ENCODE assay signal across 13 mouse cellular contexts in the genomic region with DNA sequence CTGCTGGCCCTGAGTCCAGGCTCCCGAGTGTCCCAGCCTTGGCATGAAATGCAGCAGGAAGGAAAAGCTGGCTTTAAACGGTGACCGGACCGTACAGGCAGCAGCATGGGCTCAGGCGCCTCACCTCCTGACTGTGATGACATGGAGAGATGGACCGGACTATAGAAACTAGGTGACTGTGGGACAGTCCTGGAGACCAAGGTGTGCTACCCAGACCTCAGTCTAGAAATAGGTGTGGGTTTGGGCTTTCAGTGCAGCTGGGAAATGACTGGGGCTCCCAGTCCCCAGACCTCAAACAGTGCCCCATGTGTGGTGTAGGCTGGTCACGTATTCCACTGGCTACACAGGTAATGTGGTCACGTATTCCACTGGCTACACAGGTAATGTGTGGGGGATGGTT. TPM values are rescaled to one million over a fixed set of nuclear protein-coding genes. Genes with fewer than 3 reads are reported as not detected.
DNase-seq lines count a peak whose midpoint lies in the region; ATAC-seq and TF ChIP-seq lines count a peak whose summit lies in the region.
"Had no signal": no experiment of that assay in that cellular context is flagged by ENCODE, and none has a peak within 500 bp of the region (broad histone marks: within the 10 kb centered on the region; RNA-seq: fewer than 3 reads in every experiment).

No protein-coding gene starts in this region.

- peaks cover 35% of the 10 kb centered on the region for H3K4me1 ChIP-seq in hindbrain, embryonic 13.5 days (replicated peaks)
- peaks cover 3% of the 10 kb centered on the region; the same call in 1 of the 2 replicates for H3K4me1 ChIP-seq in hindbrain, embryonic 14.5 days (replicated peaks; ENCODE audit: control insufficient read depth, insufficient read depth, low read length)
- H3K4me1 ChIP-seq in midbrain, embryonic 11.5 days (ENCODE audit: control insufficient read depth, insufficient read depth, low read length): no peaks in the 10 kb centered on the region
- peaks cover 30% of the 10 kb centered on the region for H3K4me1 ChIP-seq in midbrain, embryonic 13.5 days (replicated peaks)
- H3K4me1 ChIP-seq in limb, embryonic 13.5 days: peaks cover 35% of the 10 kb centered on the region
- no peaks in the 10 kb centered on the region for H3K4me1 ChIP-seq in small intestine, adult 2 months (ENCODE audit: control insufficient read depth, insufficient read depth, insufficient read length, low read length)

- 89% methylated on average over 8 of the region's 8 CpGs for WGBS in hindbrain, embryonic 13.5 days
- WGBS in hindbrain, embryonic 14.5 days: 84% methylated on average over 8 of the region's 8 CpGs
- 84% methylated on average over 8 of the region's 8 CpGs for WGBS in midbrain, embryonic 11.5 days
- WGBS in midbrain, embryonic 13.5 days: 89% methylated on average over 8 of the region's 8 CpGs
- WGBS in limb, embryonic 13.5 days: 80% methylated on average over 8 of the region's 8 CpGs
- WGBS in small intestine, adult 2 months: 83% methylated on average over 8 of the region's 8 CpGs

- peaks cover 85% of the 10 kb centered on the region for H3K36me3 ChIP-seq in hindbrain, embryonic 13.5 days
- H3K36me3 ChIP-seq in hindbrain, embryonic 14.5 days (replicated peaks; ENCODE audit: control insufficient read depth, insufficient read depth): peaks cover 92% of the 10 kb centered on the region
- H3K36me3 ChIP-seq in midbrain, embryonic 11.5 days (ENCODE audit: control insufficient read depth, insufficient read depth, low read length): peaks cover 19% of the 10 kb centered on the region
- peaks cover 84% of the 10 kb centered on the region for H3K36me3 ChIP-seq in midbrain, embryonic 13.5 days
- H3K36me3 ChIP-seq in limb, embryonic 13.5 days: peaks cover 74% of the 10 kb centered on the region
- peaks cover 43% of the 10 kb centered on the region for H3K36me3 ChIP-seq in small intestine, adult 2 months (ENCODE audit: control insufficient read depth, insufficient read depth, low read length)

- TF ChIP-seq POLR2A in small intestine, adult 2 months (IDR thresholded peaks at IDR 0.05; ENCODE audit: low read depth, low read length): no peak

- no peaks in the 10 kb centered on the region for H3K9me3 ChIP-seq in hindbrain, embryonic 13.5 days
- no peaks in the 10 kb centered on the region for H3K9me3 ChIP-seq in hindbrain, embryonic 14.5 days (ENCODE audit: control insufficient read depth, low read length)
- no peaks in the 10 kb centered on the region for H3K9me3 ChIP-seq in midbrain, embryonic 11.5 days (ENCODE audit: control insufficient read depth, low read length)
- no peaks in the 10 kb centered on the region for H3K9me3 ChIP-seq in midbrain, embryonic 13.5 days
- no peaks in the 10 kb centered on the region for H3K9me3 ChIP-seq in limb, embryonic 13.5 days

- no peak for TF ChIP-seq CTCF in small intestine, adult 2 months (IDR thresholded peaks at IDR 0.05; ENCODE audit: extremely low read depth, insufficient read length, insufficient replicate concordance, low read depth, low read length)

- no peak overlapping the region for H3K4me2 ChIP-seq in hindbrain, embryonic 13.5 days
- H3K4me2 ChIP-seq in hindbrain, embryonic 14.5 days (replicated peaks): no peak overlapping the region
- H3K4me2 ChIP-seq in midbrain, embryonic 11.5 days: no peak overlapping the region
- H3K4me2 ChIP-seq in midbrain, embryonic 13.5 days (replicated peaks): no peak overlapping the region
- H3K4me2 ChIP-seq in limb, embryonic 13.5 days (replicated peaks): no peak overlapping the region

- H3K4me3 ChIP-seq in hindbrain, embryonic 13.5 days: no peak overlapping the region
- H3K4me3 ChIP-seq in hindbrain, embryonic 14.5 days (replicated peaks; ENCODE audit: low read length): no peak overlapping the region
- no peak overlapping the region for H3K4me3 ChIP-seq in midbrain, embryonic 11.5 days (ENCODE audit: low read depth, low read length)
- no peak overlapping the region for H3K4me3 ChIP-seq in midbrain, embryonic 13.5 days (replicated peaks)
- H3K4me3 ChIP-seq in limb, embryonic 13.5 days: no peak overlapping the region
- peak overlapping the region; percentile 33 for H3K4me3 ChIP-seq in small intestine, adult 2 months (ENCODE audit: low read depth, low read length)

- no peak for DNase-seq in hindbrain, embryonic 14.5 days (ENCODE audit: low spot score)
- DNase-seq in midbrain, embryonic 11.5 days (ENCODE audit: low spot score, missing footprints): peak; percentile 77
- no peak for DNase-seq in T-cell, adult 2 months (ENCODE audit: low spot score)
- no peak for DNase-seq in right cerebral cortex, postnatal 10 days (ENCODE audit: low spot score in 2 of 2)
- DNase-seq: adrenal gland, postnatal 25 days; gastrocnemius, postnatal 10 days; layer of hippocampus, adult 9-11 months; right cerebral cortex, adult 18-20 months had no signal

- no peaks in the 10 kb centered on the region for H3K27me3 ChIP-seq in hindbrain, embryonic 13.5 days
- H3K27me3 ChIP-seq in hindbrain, embryonic 14.5 days (ENCODE audit: control insufficient read depth, insufficient read depth, low read length): no peaks in the 10 kb centered on the region
- no peaks in the 10 kb centered on the region for H3K27me3 ChIP-seq in midbrain, embryonic 11.5 days (ENCODE audit: control insufficient read depth, insufficient read depth, low read length)
- no peaks in the 10 kb centered on the region for H3K27me3 ChIP-seq in midbrain, embryonic 13.5 days
- H3K27me3 ChIP-seq in limb, embryonic 13.5 days: no peaks in the 10 kb centered on the region
- H3K27me3 ChIP-seq in small intestine, adult 2 months (ENCODE audit: control insufficient read depth, insufficient read depth, low read length): no peaks in the 10 kb centered on the region

- no peak overlapping the region for H3K9ac ChIP-seq in hindbrain, embryonic 13.5 days
- H3K9ac ChIP-seq in hindbrain, embryonic 14.5 days: no peak overlapping the region
- no peak overlapping the region for H3K9ac ChIP-seq in midbrain, embryonic 11.5 days (ENCODE audit: low read length)
- H3K9ac ChIP-seq in midbrain, embryonic 13.5 days (replicated peaks): no peak overlapping the region
- H3K9ac ChIP-seq in limb, embryonic 13.5 days: 0 out of 2 replicates have a peak overlapping the region, but pooled peaks have one; percentile 19

- H3K27ac ChIP-seq in hindbrain, embryonic 13.5 days: peak overlapping the region; percentile 62
- H3K27ac ChIP-seq in hindbrain, embryonic 14.5 days: no peak overlapping the region
- no peak overlapping the region for H3K27ac ChIP-seq in midbrain, embryonic 11.5 days (ENCODE audit: low read depth, low read length)
- no peak overlapping the region for H3K27ac ChIP-seq in midbrain, embryonic 13.5 days
- peak overlapping the region; percentile 65; the same call in 1 of the 2 replicates for H3K27ac ChIP-seq in limb, embryonic 13.5 days
- peak overlapping the region; percentile 63 for H3K27ac ChIP-seq in small intestine, adult 2 months (ENCODE audit: insufficient read depth, low read depth, low read length)

- no peak for ATAC-seq in hindbrain, embryonic 13.5 days (ENCODE audit: low FRiP score)
- no peak for ATAC-seq in hindbrain, embryonic 14.5 days (ENCODE audit: low FRiP score)
- ATAC-seq in midbrain, embryonic 11.5 days (ENCODE audit: low FRiP score): no peak
- ATAC-seq in midbrain, embryonic 13.5 days: no peak
- ATAC-seq in limb, embryonic 13.5 days (ENCODE audit: low FRiP score, low read depth): no peak

RNA-seq across cellular contexts. Expression of a gene that starts 16.6 kb away (rescaled TPM):
- 261 and 279 TPM in 2 replicates for polyA plus RNA-seq in hindbrain, embryonic 13.5 days (2015; fragmentation: Nextera tagmentation; extraction: Ambion mirVana)
- polyA plus RNA-seq in hindbrain, embryonic 14.5 days (2014; fragmentation: Nextera tagmentation; extraction: Ambion mirVana): 290 and 308 TPM in 2 replicates
- 150 and 157 TPM in 2 replicates for polyA plus RNA-seq in midbrain, embryonic 11.5 days (2014; fragmentation: Nextera tagmentation; extraction: Ambion mirVana)
- 225 and 235 TPM in 2 replicates for polyA plus RNA-seq in midbrain, embryonic 13.5 days (2015; fragmentation: Nextera tagmentation; extraction: Ambion mirVana)
- polyA plus RNA-seq in limb, embryonic 13.5 days (2015; fragmentation: Nextera tagmentation; extraction: Ambion mirVana): 93.9 and 98.0 TPM in 2 replicates
- 9.3 and 11.0 TPM in 2 replicates for polyA plus RNA-seq in small intestine, adult 2 months (2012; rRNA removed)

RNA-seq across cellular contexts. Expression of a gene that starts 31.3 kb away (rescaled TPM):
- 45.4 and 49.7 TPM in 2 replicates for polyA plus RNA-seq in hindbrain, embryonic 13.5 days (2015; fragmentation: Nextera tagmentation; extraction: Ambion mirVana)
- 44.3 and 45.1 TPM in 2 replicates for polyA plus RNA-seq in hindbrain, embryonic 14.5 days (2014; fragmentation: Nextera tagmentation; extraction: Ambion mirVana)
- polyA plus RNA-seq in midbrain, embryonic 11.5 days (2014; fragmentation: Nextera tagmentation; extraction: Ambion mirVana): 29.5 and 30.0 TPM in 2 replicates
- 41.5 and 49.8 TPM in 2 replicates for polyA plus RNA-seq in midbrain, embryonic 13.5 days (2015; fragmentation: Nextera tagmentation; extraction: Ambion mirVana)
- polyA plus RNA-seq in limb, embryonic 13.5 days (2015; fragmentation: Nextera tagmentation; extraction: Ambion mirVana): 46.9 and 52.5 TPM in 2 replicates
- 16.4 and 25.1 TPM in 2 replicates for polyA plus RNA-seq in small intestine, adult 2 months (2012; rRNA removed)

RNA-seq across cellular contexts. Expression of a gene that starts 32.2 kb away (rescaled TPM):
- polyA plus RNA-seq in hindbrain, embryonic 13.5 days (2015; fragmentation: Nextera tagmentation; extraction: Ambion mirVana): 37.5 and 39.6 TPM in 2 replicates
- polyA plus RNA-seq in hindbrain, embryonic 14.5 days (2014; fragmentation: Nextera tagmentation; extraction: Ambion mirVana): 45.5 and 48.9 TPM in 2 replicates
- 64.7 and 71.9 TPM in 2 replicates for polyA plus RNA-seq in midbrain, embryonic 11.5 days (2014; fragmentation: Nextera tagmentation; extraction: Ambion mirVana)
- 34.9 and 48.3 TPM in 2 replicates for polyA plus RNA-seq in midbrain, embryonic 13.5 days (2015; fragmentation: Nextera tagmentation; extraction: Ambion mirVana)
- polyA plus RNA-seq in limb, embryonic 13.5 days (2015; fragmentation: Nextera tagmentation; extraction: Ambion mirVana): 38.6 and 40.2 TPM in 2 replicates
- polyA plus RNA-seq in small intestine, adult 2 months (2012; rRNA removed): 53.0 and 110 TPM in 2 replicates

RNA-seq across cellular contexts. Expression of a gene that starts 46.8 kb away (rescaled TPM):
- polyA plus RNA-seq in hindbrain, embryonic 13.5 days (2015; fragmentation: Nextera tagmentation; extraction: Ambion mirVana): not detected in 2 replicates
- polyA plus RNA-seq in hindbrain, embryonic 14.5 days (2014; fragmentation: Nextera tagmentation; extraction: Ambion mirVana): not detected in 2 replicates
- not detected in 2 replicates for polyA plus RNA-seq in midbrain, embryonic 11.5 days (2014; fragmentation: Nextera tagmentation; extraction: Ambion mirVana)
- not detected in 2 replicates for polyA plus RNA-seq in midbrain, embryonic 13.5 days (2015; fragmentation: Nextera tagmentation; extraction: Ambion mirVana)
- polyA plus RNA-seq in limb, embryonic 13.5 days (2015; fragmentation: Nextera tagmentation; extraction: Ambion mirVana): not detected in 2 replicates
- polyA plus RNA-seq in small intestine, adult 2 months (2012; rRNA removed): not detected in 2 replicates
- polyA plus RNA-seq: urinary bladder, adult 2 months had no signal

RNA-seq across cellular contexts. Expression of a gene that starts 51.8 kb away (rescaled TPM):
- polyA plus RNA-seq in hindbrain, embryonic 13.5 days (2015; fragmentation: Nextera tagmentation; extraction: Ambion mirVana): 1.9 and 2.2 TPM in 2 replicates
- 2.6 and 3.0 TPM in 2 replicates for polyA plus RNA-seq in hindbrain, embryonic 14.5 days (2014; fragmentation: Nextera tagmentation; extraction: Ambion mirVana)
- 0.28 and 0.56 TPM in 2 replicates for polyA plus RNA-seq in midbrain, embryonic 11.5 days (2014; fragmentation: Nextera tagmentation; extraction: Ambion mirVana)
- polyA plus RNA-seq in midbrain, embryonic 13.5 days (2015; fragmentation: Nextera tagmentation; extraction: Ambion mirVana): 1.3 and 1.7 TPM in 2 replicates
- 0.24 and 0.28 TPM in 2 replicates for polyA plus RNA-seq in limb, embryonic 13.5 days (2015; fragmentation: Nextera tagmentation; extraction: Ambion mirVana)
- polyA plus RNA-seq in small intestine, adult 2 months (2012; rRNA removed): 0.05 TPM in 1 of 2 replicates, not detected in the other

Comparison
In these comparisons a context has a peak if more than half of its experiments do, and no peak if none do; other contexts are left out.
1. H3K27ac ChIP-seq: peak in hindbrain, embryonic 13.5 days (single experiment), limb, embryonic 13.5 days (single experiment) and small intestine, adult 2 months (single experiment); none in hindbrain, embryonic 14.5 days (single experiment), midbrain, embryonic 11.5 days (single experiment) and midbrain, embryonic 13.5 days (single experiment).